Mouse (Mus musculus): ENCODE measurements around the gene Ranbp17. TPM values are rescaled to one million over a fixed set of nuclear protein-coding genes. Genes with fewer than 3 reads are reported as not detected.

Gene Ranbp17
- polyA plus RNA-seq, 1 experiment from 2014 or later: 9.0 TPM

DNA sequence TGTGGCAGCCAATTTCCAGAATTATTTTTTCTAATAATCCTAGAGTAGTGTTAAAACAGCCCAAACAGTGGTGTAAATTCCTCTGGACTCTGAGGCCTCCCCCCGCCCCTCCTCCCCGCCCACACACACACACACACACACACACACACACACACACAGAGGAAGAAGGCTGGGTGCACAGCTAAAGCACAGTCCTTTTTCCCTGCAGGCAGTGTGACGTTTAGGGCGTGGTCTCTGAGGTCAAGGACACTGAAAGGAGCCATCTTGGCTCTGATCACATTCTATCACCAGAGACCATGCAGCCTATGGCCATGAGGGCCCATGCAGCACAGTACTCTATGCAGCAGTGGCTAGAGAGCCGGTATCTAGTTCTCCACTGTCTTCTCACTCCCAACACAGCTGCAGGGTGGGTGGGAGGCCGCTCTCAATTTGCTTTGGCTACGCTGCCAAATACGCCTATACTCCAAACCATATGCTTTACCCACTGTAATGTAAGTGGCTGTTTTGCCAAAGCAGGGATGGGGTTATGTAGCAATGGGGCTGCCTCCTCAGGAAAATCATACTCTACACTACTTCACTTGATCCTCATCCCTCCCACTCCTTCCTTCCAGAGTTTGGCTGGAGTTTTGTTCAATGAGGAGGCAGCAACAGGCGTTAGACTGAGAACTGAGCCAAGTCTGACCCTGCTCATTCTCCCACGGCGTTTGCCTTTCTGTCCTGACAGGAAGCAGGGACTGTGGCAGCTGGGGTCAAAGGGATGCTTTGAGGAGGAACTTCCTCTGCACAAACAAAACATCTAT, 291.8 kb downstream of the Ranbp17 start:
- Histone ChIP-seq H3K4me3 (replicated peaks) (no peak overlapping the region), H3K4me2 (replicated peaks) (no peak overlapping the region), H3K36me3 (no peaks in the 10 kb centered on the region), H3K4me1 (replicated peaks) (0 out of 2 replicates have a peak, but pooled peaks cover 11% of the 10 kb centered on the region), H3K9ac (replicated peaks) (no peak overlapping the region), H3K9me3 (no peaks in the 10 kb centered on the region), H3K27ac (no peak overlapping the region), H3K27me3 (no peaks in the 10 kb centered on the region)
- WGBS: 78% methylated on average over 11 of the region's 11 CpGs
- ATAC-seq: no peak

GRCm38 (mm10) chr11:33220763-33221162, 292.8 kb downstream of the Ranbp17 start:
- Histone ChIP-seq H3K9ac (replicated peaks) (no peak overlapping the region), H3K36me3 (no peaks in the 10 kb centered on the region), H3K4me2 (replicated peaks) (no peak overlapping the region), H3K27me3 (no peaks in the 10 kb centered on the region), H3K4me3 (replicated peaks) (no peak overlapping the region), H3K27ac (no peak overlapping the region), H3K4me1 (replicated peaks) (0 out of 2 replicates have a peak, but pooled peaks cover 11% of the 10 kb centered on the region), H3K9me3 (no peaks in the 10 kb centered on the region)
- no peak for ATAC-seq
- WGBS: 66% methylated on average over 7 of the region's 7 CpGs

- no peak overlapping the region for H3K27ac ChIP-seq
- H3K4me2 ChIP-seq (replicated peaks): no peak overlapping the region
- no peak overlapping the region for H3K4me3 ChIP-seq (replicated peaks)
- ATAC-seq: no peak
- no peaks in the 10 kb centered on the region for H3K27me3 ChIP-seq
- H3K36me3 ChIP-seq: no peaks in the 10 kb centered on the region
- 76% methylated on average over 8 of the region's 8 CpGs for WGBS
- no peaks in the 10 kb centered on the region for H3K9me3 ChIP-seq
- H3K9ac ChIP-seq (replicated peaks): no peak overlapping the region
- 0 out of 2 replicates have a peak, but pooled peaks cover 11% of the 10 kb centered on the region for H3K4me1 ChIP-seq (replicated peaks)
Observed at GRCm38 (mm10) chr11:33217384-33218079, 296.0 kb downstream of the Ranbp17 start.

DNA sequence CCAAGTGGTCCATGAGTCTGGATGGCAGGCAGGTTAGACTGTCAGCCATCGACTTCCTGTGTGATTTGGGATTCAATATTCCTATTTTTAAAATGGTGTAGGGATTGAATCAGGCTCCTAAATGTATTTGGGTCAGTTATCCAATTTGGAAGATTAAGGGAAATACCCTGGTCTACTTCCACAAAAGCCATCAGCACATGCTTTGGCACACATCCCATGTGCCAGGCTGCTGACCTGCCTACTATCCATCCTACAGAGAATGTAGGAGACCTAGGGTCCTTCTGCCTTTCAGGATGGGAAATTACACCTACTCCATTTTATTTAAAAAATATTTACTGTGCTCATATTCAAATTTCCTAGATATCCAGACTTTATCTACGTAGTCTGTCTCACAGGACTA, 306.1 kb downstream of the Ranbp17 start:
- Histone ChIP-seq H3K4me3 (replicated peaks) (no peak overlapping the region), H3K27me3 (peaks cover 63% of the 10 kb centered on the region), H3K36me3 (no peaks in the 10 kb centered on the region), H3K9ac (replicated peaks) (no peak overlapping the region), H3K4me1 (replicated peaks) (peaks cover 18% of the 10 kb centered on the region), H3K9me3 (no peaks in the 10 kb centered on the region), H3K27ac (no peak overlapping the region), H3K4me2 (replicated peaks) (no peak overlapping the region)
- no peak for ATAC-seq
- WGBS: 85% methylated on average over 2 of the region's 2 CpGs

- no peak overlapping the region for H3K4me2 ChIP-seq (replicated peaks)
- peaks cover 87% of the 10 kb centered on the region for H3K27me3 ChIP-seq
- H3K36me3 ChIP-seq: no peaks in the 10 kb centered on the region
- 10% methylated on average over 3 of the region's 3 CpGs for WGBS
- ATAC-seq: no peak
- no peaks in the 10 kb centered on the region for H3K9me3 ChIP-seq
- no peak overlapping the region for H3K27ac ChIP-seq
- peaks cover 39% of the 10 kb centered on the region for H3K4me1 ChIP-seq (replicated peaks)
- H3K9ac ChIP-seq (replicated peaks): no peak overlapping the region
- no peak overlapping the region for H3K4me3 ChIP-seq (replicated peaks)
Observed at GRCm38 (mm10) chr11:33204966-33205365, 308.6 kb downstream of the Ranbp17 start.

DNA sequence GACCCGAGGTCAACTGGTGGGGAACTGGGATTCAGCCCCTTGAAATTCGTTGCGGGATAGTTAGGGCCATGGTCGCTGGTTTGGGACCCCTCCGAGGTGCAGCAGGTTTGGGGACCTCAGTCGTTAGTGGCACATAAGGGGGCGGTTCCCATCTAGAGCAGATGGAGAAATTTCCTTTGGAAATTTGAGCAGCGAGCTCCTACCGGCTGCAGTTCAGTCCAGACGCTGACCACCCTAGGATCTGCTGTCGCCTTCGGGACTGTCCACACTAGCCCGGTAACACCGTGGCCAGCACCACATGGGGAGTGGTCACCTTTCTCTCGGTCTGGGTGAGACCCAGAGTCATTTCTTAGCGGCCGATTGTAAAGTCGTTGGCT, 309.2 kb downstream of the Ranbp17 start:
- 2% methylated on average over 18 of the region's 18 CpGs for WGBS
- H3K27me3 ChIP-seq: peaks cover 90% of the 10 kb centered on the region
- ATAC-seq: no peak
- H3K27ac ChIP-seq: no peak overlapping the region
- peaks cover 41% of the 10 kb centered on the region for H3K4me1 ChIP-seq (replicated peaks)
- H3K9me3 ChIP-seq: no peaks in the 10 kb centered on the region
- H3K4me3 ChIP-seq (replicated peaks): peak overlapping the region; percentile 36
- no peaks in the 10 kb centered on the region for H3K36me3 ChIP-seq
- H3K9ac ChIP-seq (replicated peaks): no peak overlapping the region
- H3K4me2 ChIP-seq (replicated peaks): peak overlapping the region; percentile 54

DNA sequence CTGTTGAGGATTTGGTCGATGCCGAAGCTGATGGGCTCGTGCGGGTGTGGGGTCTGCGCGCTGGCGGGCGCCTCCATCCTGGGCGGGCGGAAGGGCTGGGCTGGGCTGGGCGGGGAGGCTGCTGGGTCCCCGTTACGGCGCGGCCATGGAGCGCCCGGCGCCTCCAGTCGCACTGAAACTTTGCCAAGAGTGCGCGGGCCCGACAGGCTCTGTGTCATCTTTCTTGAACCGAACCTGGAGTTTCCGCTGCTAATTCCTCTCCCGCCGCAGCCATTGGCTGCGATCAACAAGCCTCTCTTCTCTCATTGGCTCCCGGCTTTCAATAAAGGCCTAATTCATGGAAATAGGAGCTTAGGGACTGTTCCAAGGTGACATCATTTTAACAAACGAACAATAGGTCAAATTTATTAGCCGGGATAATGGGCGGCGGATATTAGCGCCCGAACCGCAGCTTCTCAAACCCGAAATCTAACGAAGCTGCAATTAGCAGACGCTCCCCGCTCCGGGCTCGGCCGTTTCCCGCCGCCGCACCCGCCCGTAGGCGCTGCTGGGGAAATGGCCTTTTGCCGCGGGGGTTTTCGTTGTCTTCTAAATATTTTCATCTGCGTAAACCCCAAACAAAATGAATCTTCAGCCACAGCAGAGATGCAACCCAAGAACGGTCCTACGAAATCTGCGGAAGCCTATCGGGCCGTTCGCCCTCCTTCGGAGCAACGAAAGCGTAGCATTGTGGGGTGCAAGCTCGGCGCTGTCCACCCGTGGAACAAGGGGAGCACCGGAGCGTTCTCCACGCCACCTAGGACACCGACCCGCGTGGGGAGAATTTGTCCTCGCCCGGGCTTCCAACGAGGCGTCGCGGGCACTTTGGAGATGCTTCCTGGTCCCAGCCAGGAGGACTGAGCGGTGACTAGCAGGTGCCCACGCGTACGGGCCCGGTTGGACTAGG, 309.9 kb downstream of the Ranbp17 start, which contains the start of gene Tlx3:
Gene Tlx3, minus strand, starts transcription at position 207 of the 946 bp plus-strand sequence.
- under 1% methylated on average over 81 of the region's 81 CpGs for whole genome bisulfite sequencing
- ATAC-seq: peak; percentile 54
- H3K9ac ChIP-seq (replicated peaks): peak within 1 kb of the TSS; percentile 32; the same call in 1 of the 2 replicates

GRCm38 (mm10) chr11:33202972-33203371, 310.6 kb downstream of the Ranbp17 start:
- H3K4me3 ChIP-seq (replicated peaks): peak overlapping the region; percentile 36
- under 1% methylated on average over 40 of the region's 47 CpGs for WGBS
- H3K4me2 ChIP-seq (replicated peaks): peak overlapping the region; percentile 54
- no peaks in the 10 kb centered on the region for H3K36me3 ChIP-seq
- H3K27ac ChIP-seq: no peak overlapping the region
- peaks cover 41% of the 10 kb centered on the region for H3K4me1 ChIP-seq (replicated peaks)
- ATAC-seq: peak; percentile 15
- H3K9ac ChIP-seq (replicated peaks): peak overlapping the region; percentile 19; the same call in 1 of the 2 replicates
- peaks cover 3% of the 10 kb centered on the region; the same call in 1 of the 2 replicates for H3K9me3 ChIP-seq
- H3K27me3 ChIP-seq: peaks cover 96% of the 10 kb centered on the region

More for the DNA sequence above, 309.9 kb downstream of the Ranbp17 start, which contains the start of gene Tlx3:
- Histone ChIP-seq H3K36me3 (no peaks in the 10 kb centered on the region), H3K27ac (no peak within 1 kb of the TSS), H3K27me3 (peaks cover 96% of the 10 kb centered on the region), H3K4me1 (replicated peaks) (peaks cover 41% of the 10 kb centered on the region), H3K4me2 (replicated peaks) (peak within 1 kb of the TSS; percentile 54), H3K9me3 (no peaks in the 10 kb centered on the region), H3K4me3 (replicated peaks) (peak within 1 kb of the TSS; percentile 36)

GRCm38 (mm10) chr11:33202296-33202695, 311.2 kb downstream of the Ranbp17 start:
- no peak for ATAC-seq
- H3K4me1 ChIP-seq (replicated peaks): peaks cover 41% of the 10 kb centered on the region
- H3K27ac ChIP-seq: no peak overlapping the region
- H3K4me2 ChIP-seq (replicated peaks): no peak overlapping the region
- H3K4me3 ChIP-seq (replicated peaks): peak overlapping the region; percentile 36
- H3K9ac ChIP-seq (replicated peaks): no peak overlapping the region
- WGBS: under 1% methylated on average over 37 of the region's 37 CpGs
- no peaks in the 10 kb centered on the region for H3K36me3 ChIP-seq
- peaks cover 10% of the 10 kb centered on the region; the same call in 1 of the 2 replicates for H3K9me3 ChIP-seq
- peaks cover 96% of the 10 kb centered on the region for H3K27me3 ChIP-seq

DNA sequence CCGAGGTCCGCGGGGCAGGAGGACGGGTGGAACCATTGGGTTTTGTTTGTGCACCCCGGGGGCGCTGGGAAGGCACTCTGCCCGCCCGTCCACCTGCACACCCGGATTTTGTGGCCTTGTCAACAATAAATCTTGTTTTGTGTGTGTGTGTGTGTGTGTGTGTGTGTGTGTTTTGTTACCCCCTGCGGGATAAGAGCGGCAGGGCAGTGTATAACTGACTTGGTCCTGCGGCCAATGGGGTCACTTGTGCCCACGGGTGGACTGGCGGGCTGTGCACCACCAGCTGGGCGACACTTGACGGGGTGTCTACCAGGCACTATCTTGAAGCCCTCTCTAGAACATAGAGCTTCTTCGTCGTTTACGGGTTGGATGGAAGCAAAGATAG, 311.9 kb downstream of the Ranbp17 start:
- peak overlapping the region; percentile 41; the same call in 1 of the 2 replicates for H3K9ac ChIP-seq (replicated peaks)
- peak overlapping the region; percentile 35 for H3K4me3 ChIP-seq (replicated peaks)
- H3K27me3 ChIP-seq: peaks cover 96% of the 10 kb centered on the region
- no peak for ATAC-seq
- H3K4me1 ChIP-seq (replicated peaks): peaks cover 41% of the 10 kb centered on the region
- no peak overlapping the region for H3K27ac ChIP-seq
- H3K4me2 ChIP-seq (replicated peaks): peak overlapping the region; percentile 51
- peaks cover 12% of the 10 kb centered on the region; the same call in 1 of the 2 replicates for H3K9me3 ChIP-seq
- WGBS: 1% methylated on average over 19 of the region's 19 CpGs
- H3K36me3 ChIP-seq: no peaks in the 10 kb centered on the region
